Mouse (Mus musculus) testis, postnatal 10 days (tissue): Measurements from ENCODE around the gene Slco1b2.
A peak's percentile ranks its signal among the peaks of the same experiment; 100 is the strongest.
"Not testable (repeated sequence)": the region's sequence is repeated elsewhere in the genome, so short reads cannot be mapped to it uniquely, and the experiment has no call there.

Experiments
- DNase-seq: peaks from one replicate; pipeline ENCODE4 v3.0.0; 2021; ENCODE audit warnings: low spot score

Gene Slco1b2

GRCm38 (mm10) chr6:141629291-141629690 is at the start of gene Slco1b2:
Gene Slco1b2 (plus strand): TSS chr6:141629518.
- no peak for DNase-seq

DNA sequence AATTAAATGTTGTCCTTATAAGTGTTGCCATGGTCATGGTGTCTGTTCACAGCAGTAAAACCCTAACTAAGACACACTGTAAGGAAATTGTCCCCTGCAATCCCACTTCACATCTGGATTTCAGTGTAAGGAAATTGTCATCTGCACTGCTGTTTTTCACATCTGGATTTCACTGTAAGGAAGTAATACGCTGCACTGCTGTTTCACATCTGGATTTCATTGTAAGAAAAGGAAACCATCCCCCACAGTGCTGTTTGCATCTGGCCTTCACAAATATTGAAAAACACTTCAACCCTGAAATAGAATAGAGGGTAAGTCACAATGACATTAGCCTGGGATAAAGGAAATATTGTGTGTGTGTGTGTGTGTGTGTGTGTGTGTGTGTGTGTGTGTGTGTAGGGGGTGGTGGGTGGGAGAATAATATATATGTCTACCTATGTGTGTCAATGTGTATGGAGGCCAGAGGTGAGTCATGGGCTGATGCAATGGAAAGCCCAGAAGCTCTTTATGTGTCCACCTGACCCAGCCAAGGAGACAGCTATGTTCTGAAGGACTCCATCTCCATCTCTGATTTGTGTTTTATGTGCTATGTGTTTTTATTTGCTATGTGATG is 44.4 kb upstream of the Slco1b2 start:
- no peak for DNase-seq

- DNase-seq: no peak
These were observed 39.3 kb upstream of the Slco1b2 start for GRCm38 (mm10) chr6:141590002-141590401.

DNA sequence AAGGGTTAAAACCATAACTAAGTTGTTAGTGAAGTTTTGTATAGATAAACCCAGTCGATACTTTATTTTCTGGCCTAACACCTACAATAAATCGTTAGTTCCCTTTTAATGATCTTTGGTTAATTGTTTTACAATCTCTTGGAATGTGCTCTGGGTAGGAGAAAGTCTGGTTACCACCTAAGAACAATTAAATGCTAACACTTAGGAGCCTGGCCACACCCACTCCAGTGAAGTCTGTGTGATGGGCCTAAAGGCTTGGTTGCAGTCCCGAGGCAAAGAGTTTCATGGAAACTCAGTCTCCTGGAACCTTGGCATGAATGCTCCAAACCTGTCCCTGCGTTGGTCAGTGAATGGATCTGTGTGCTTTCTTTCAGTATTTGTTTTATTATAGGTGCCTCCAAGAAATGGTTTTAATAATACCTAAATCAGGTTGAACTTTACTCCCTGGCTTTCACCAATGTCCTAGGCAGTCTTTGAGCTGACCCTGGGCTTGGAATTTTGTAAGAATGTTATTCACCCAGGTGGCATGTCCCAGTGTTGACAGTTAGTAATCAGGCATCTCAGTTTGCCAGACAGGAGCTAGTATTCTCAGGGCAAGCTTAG is 38.6 kb upstream of the Slco1b2 start:
- not testable (repeated sequence) for DNase-seq

DNA sequence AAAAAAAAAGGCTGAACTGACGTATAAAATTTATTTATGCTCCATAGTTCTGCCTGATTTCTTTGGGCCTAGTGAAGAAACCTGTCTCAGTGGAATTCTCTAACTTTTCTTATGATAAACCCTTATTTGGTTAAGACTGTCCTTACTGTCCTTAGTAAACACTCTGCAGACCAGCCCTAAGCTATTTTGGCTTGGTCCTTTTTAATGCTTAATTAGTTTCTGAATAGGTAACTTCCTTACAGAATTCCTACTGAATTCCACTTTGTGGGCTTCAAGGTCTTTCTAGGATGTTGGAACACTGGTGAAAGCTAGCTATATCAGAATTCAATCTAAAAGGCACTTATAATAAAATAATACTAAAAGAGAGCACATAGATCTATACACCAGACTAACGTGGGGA is 33.2 kb upstream of the Slco1b2 start:
- no peak for DNase-seq

GRCm38 (mm10) chr6:141597037-141597436 is 32.3 kb upstream of the Slco1b2 start:
- no peak for DNase-seq

DNA sequence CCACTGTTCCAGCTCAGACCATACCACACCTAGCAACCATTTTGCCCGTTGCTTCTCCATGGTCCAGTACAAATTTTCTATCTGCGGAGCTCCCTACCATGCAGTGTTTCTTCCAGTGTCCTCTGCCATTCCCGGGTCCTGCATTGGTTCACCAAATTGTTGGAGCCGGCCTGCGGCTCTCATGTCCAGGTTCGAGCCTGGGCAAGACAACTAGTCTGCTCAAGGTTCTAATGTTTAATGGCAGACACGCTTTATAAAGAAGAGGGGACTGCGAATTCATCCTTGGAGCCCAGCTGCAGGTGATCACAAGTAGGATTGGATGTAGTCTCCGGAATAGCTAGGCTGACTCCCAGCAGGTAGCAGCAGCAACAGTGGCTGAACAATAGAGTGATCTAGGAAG is 28.4 kb upstream of the Slco1b2 start:
- DNase-seq: no peak

- DNase-seq: no peak
These were observed 18.5 kb upstream of the Slco1b2 start for GRCm38 (mm10) chr6:141610702-141611260.

DNA sequence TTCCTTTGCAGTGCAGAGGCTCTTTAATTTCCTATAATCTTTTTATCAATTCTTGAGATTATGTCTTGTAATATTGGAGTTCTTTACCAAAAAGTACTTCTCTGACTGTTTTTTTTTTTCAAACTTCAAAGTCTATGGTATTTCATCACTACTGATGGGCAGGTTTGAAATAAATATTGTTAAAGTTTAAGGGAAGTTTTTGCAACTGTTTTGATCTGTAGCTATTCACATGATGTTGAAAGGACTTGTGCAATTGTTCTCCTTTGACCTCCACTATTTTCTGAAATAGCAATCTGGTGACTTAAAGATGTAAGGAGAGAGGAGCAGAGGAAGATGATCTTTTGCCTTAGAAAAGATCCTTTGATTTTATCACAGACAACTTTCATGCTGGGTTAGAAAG is 15.3 kb upstream of the Slco1b2 start:
- DNase-seq: no peak

GRCm38 (mm10) chr6:141615348-141615747 is 14.0 kb upstream of the Slco1b2 start:
- DNase-seq: no peak

GRCm38 (mm10) chr6:141632935-141633334 is 3.6 kb downstream of the Slco1b2 start:
- peak; percentile 40 for DNase-seq

DNA sequence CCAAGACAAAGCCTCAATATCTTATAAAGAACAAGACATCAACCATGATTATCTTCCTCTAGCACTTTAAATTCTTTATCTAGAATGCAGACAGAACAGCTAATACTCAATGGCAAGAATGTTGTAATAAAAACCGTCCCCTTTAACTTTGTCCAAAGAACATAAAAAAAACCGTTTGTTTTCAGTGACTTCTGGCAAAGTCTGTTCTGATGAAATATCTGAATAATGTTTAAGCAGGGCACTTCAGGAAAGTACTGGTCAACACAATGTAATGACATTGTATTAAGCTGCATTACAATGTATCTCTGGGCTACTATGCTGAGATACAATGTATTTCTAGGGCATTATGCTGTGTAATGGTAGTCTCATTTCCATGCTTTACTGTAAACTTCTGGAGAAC is 5.9 kb downstream of the Slco1b2 start:
- DNase-seq: no peak

DNA sequence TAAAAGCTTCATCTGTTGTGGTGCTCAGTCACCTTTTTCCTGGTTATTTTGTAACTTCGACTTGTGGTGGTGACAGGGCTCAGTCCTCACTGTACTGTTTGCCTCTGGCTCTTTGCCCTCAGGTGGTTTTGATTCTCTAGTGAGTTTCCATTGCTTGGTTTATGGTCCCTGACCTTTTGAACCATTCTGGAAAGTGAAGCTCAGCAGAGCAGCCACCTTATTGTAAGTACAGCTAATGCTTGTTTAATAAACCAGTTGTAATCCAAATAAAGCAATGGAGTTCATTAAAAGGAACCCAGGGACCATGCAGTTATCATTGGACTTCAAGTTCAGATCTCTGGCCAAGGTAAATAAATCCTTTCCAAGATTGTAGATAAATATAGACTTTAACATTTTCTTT is 11.3 kb downstream of the Slco1b2 start:
- no peak for DNase-seq

GRCm38 (mm10) chr6:141687008-141687407 is 57.7 kb downstream of the Slco1b2 start:
- DNase-seq: no peak

- no peak for DNase-seq
These were observed 61.9 kb downstream of the Slco1b2 start for GRCm38 (mm10) chr6:141691246-141691645.
